Mouse (Mus musculus) liver, embryonic 13.5 days (tissue): ENCODE results near the gene Srpk2. TPM values are rescaled to one million over a fixed set of nuclear protein-coding genes. Genes with fewer than 3 reads are reported as not detected.
"Not testable (repeated sequence)": the region's sequence is repeated elsewhere in the genome, so short reads cannot be mapped to it uniquely, and the experiment has no call there.

ENCODE experiments used
- ATAC-seq: fragments of 200-750 bp; cut with Nextera tagmentation; 2 replicates; pipeline ENCODE4 v1.8.0; 2017; ENCODE audit warnings: low read depth, mild to moderate bottlenecking, moderate number of reproducible peaks, moderate library complexity
- DNase-seq: peaks from one replicate; pipeline ENCODE4 v3.0.0; 2022
- H3K27ac ChIP-seq: fragments of 300-500 bp; sonication (generic); 2 replicates; pipeline ENCODE4 v1.5.1; 2015; ENCODE audit warnings: moderate library complexity, mild to moderate bottlenecking, inconsistent platforms
- H3K27me3 ChIP-seq: fragments of 300-500 bp; sonication (generic); 2 replicates; pipeline ENCODE4 v1.6.1; 2015; ENCODE audit warnings: mild to moderate bottlenecking, inconsistent platforms
- H3K36me3 ChIP-seq: fragments of 300-500 bp; sonication (generic); 2 replicates; pipeline ENCODE4 v1.6.1; 2015; ENCODE audit warnings: mild to moderate bottlenecking, inconsistent platforms
- H3K4me1 ChIP-seq: fragments of 300-500 bp; sonication (generic); replicated peaks from 2 replicates; pipeline ENCODE4 v1.6.1; 2015; ENCODE audit warnings: inconsistent platforms
- H3K4me2 ChIP-seq: fragments of 300-500 bp; sonication (generic); 2 replicates; pipeline ENCODE4 v1.6.1; 2015; ENCODE audit warnings: inconsistent platforms, mild to moderate bottlenecking, moderate library complexity
- H3K4me3 ChIP-seq: fragments of 300-500 bp; sonication (generic); replicated peaks from 2 replicates; pipeline ENCODE4 v1.5.1; 2015; ENCODE audit warnings: mild to moderate bottlenecking, inconsistent platforms
- H3K9ac ChIP-seq: fragments of 300-500 bp; sonication (generic); 2 replicates; pipeline ENCODE4 v1.6.1; 2015; ENCODE audit warnings: mild to moderate bottlenecking, inconsistent platforms
- H3K9me3 ChIP-seq: fragments of 300-500 bp; sonication (generic); replicated peaks from 2 replicates; pipeline ENCODE4 v1.6.1; 2016; ENCODE audit warnings: inconsistent platforms
- WGBS: fragments of 180-500 bp; shearing (Covaris S2); methylation state at CpG from one replicate; pipeline ENCODE4 v1.1.7; 2015; ENCODE audit not compliant: insufficient replicate concordance; 5-methylcytosine and 5-hydroxymethylcytosine counted together
- polyA plus RNA-seq: library from polyadenylated mRNA; unstranded; fragments of >200 nt; fragmentation: Nextera tagmentation; extraction: Ambion mirVana; gene quantifications from 2 replicates; pipeline ENCODE4 v1.2.1, GENCODE M21; 2015

Srpk2 gene
- polyA plus RNA-seq, 1 experiment from 2014 or later = 7.8 TPM

DNA sequence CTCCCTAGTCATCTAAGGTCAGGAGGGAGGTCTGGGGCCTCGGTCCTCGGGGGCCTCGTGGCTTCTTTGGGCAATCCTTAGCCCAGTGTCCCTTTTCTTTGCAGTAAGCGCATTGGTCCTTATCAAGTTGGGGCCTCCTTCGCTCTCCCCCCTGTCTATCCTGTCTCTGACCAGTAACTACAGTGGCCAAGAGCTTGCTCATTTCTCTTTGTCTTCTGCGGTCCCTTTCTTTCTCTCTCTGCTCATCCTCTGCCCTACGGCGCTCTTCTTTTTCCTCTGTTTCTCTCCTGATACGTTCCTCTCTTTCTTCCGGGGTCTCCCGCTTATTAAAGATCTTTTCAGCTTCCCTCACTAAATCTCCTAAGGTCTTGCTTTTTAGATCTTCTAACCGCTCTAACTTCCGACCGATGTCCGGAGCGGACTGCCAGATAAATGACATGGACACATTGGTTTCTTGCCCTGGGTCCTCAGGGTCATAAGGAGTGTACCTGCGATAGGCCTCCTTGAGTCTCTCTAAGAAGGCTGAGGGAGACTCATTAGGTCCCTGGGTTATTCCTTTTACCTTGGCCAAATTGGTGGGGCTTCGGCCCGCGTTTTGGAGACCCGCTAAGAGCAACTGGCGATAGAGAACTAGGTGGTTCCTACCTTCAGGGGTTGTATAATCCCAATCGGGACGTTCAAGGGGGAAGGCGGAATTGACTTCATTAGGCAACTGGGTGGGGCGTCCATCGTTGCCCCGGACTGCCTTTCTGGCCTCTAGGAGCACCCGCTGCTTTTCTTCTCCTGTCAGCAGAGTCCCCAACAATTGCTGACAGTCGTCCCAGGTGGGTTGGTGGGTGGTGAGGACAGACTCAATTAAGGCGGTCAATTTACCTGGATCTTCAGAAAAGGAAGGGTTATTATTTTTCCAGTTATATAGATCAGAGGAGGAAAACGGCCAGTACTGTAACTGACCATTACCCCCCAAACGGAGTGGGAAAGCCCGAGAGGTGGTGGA lies 22.5 kb upstream of the Srpk2 start:
- not testable (repeated sequence) for H3K9ac ChIP-seq, H3K4me1 ChIP-seq, H3K4me3 ChIP-seq, DNase-seq, H3K27ac ChIP-seq, H3K27me3 ChIP-seq, ATAC-seq, H3K4me2 ChIP-seq
- Histone ChIP-seq H3K36me3 (peaks cover 83% of the 10 kb centered on the region), H3K9me3 (peaks cover 50% of the 10 kb centered on the region)
- WGBS = 89% methylated on average over 32 of the region's 34 CpGs

DNA sequence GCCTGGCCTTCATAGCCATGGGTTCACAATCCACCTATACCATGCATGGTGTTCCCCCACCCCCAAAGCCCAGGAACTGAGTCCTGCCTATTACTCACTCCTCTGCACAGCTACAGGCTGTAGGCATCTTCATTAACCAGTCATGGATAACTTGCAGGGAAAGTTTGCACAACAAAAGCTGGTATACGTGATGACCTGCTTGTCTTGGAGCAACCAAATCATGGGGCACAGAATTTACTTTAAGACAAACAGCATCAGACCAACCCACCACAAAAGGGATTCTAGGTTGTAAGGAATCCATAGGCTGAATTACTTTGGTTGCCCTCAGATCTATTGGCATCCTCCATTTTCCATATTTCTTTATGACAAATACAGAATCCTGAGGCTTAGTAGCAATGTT lies 13.0 kb upstream of the Srpk2 start:
- H3K4me3 ChIP-seq = no peak overlapping the region
- ATAC-seq (no peak), DNase-seq (no peak)
- H3K9me3 ChIP-seq = peaks cover 14% of the 10 kb centered on the region; the same call in 1 of the 2 replicates
- H3K4me2 ChIP-seq = no peak overlapping the region
- H3K36me3 ChIP-seq = peaks cover 44% of the 10 kb centered on the region
- no peaks in the 10 kb centered on the region for H3K27me3 ChIP-seq
- H3K9ac ChIP-seq = no peak overlapping the region
- H3K4me1 ChIP-seq = no peaks in the 10 kb centered on the region
- 89% methylated on average over 1 of the region's 1 CpGs for WGBS
- no peak overlapping the region for H3K27ac ChIP-seq

GRCm38 (mm10) chr5:23683431-23683830 lies 986 bp downstream of the Srpk2 start:
- DNase-seq (no peak), ATAC-seq (no peak)
- Histone ChIP-seq H3K36me3 (no peaks in the 10 kb centered on the region), H3K4me1 (no peaks in the 10 kb centered on the region), H3K27me3 (no peaks in the 10 kb centered on the region), H3K27ac (no peak overlapping the region), H3K4me2 (no peak overlapping the region), H3K9me3 (no peaks in the 10 kb centered on the region), H3K9ac (no peak overlapping the region), H3K4me3 (no peak overlapping the region)
- WGBS = 52% methylated on average over 4 of the region's 4 CpGs

- Histone ChIP-seq H3K36me3 (no peaks in the 10 kb centered on the region), H3K4me3 (no peak overlapping the region), H3K27me3 (peaks cover 35% of the 10 kb centered on the region), H3K4me1 (peaks cover 11% of the 10 kb centered on the region; the same call in 1 of the 2 replicates), H3K4me2 (no peak overlapping the region), H3K9ac (no peak overlapping the region), H3K27ac (no peak overlapping the region), H3K9me3 (no peaks in the 10 kb centered on the region)
- ATAC-seq = no peak
- DNase-seq = no peak
- WGBS = 47% methylated on average over 3 of the region's 3 CpGs
Observed at GRCm38 (mm10) chr5:23679006-23679405, 5.4 kb downstream of the Srpk2 start.

DNA sequence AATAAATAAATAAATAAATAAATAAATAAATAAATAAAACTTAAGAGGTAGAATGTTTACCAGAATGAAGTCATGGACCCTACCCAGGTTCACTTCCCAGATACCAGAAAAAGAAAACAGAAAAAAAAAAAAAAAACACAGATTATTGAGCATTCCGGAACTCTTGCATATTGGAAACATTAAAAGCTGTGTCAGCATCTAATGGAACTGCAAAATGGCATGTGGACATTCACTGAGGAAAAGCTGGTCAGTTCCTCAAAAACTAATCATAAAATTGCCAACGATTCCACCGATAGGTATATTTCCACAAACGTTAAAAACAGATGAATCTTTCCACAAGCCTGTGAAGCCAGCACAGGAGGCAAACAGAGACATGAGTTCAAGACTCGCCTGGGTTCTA lies 6.5 kb downstream of the Srpk2 start:
- Histone ChIP-seq H3K4me1 (peaks cover 11% of the 10 kb centered on the region; the same call in 1 of the 2 replicates), H3K36me3 (no peaks in the 10 kb centered on the region), H3K27me3 (peaks cover 45% of the 10 kb centered on the region), H3K27ac (no peak overlapping the region), H3K9me3 (no peaks in the 10 kb centered on the region), H3K9ac (no peak overlapping the region), H3K4me3 (no peak overlapping the region), H3K4me2 (no peak overlapping the region)
- 75% methylated on average over 5 of the region's 5 CpGs for WGBS
- no peak for ATAC-seq
- no peak for DNase-seq

DNA sequence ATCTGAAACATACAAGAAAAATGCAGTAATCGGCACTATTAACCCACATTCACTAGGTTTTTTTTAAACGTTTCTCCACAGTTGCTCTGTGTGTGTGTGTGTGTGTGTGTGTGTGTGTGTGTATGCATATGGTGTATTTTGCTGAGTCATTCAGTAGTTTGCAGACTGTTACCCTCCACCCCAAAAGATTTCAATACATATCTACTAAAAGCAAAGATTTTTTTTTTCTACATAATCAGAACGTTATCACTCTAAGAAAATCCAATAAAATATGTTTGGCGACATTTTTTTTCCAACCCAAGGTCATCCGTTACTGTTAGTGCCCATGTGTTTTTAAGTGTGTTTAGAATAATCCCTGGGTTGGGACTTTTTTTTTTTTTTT lies 7.4 kb downstream of the Srpk2 start:
- no peaks in the 10 kb centered on the region for H3K9me3 ChIP-seq
- H3K9ac ChIP-seq = no peak overlapping the region
- no peak overlapping the region for H3K4me2 ChIP-seq
- WGBS = 61% methylated on average over 5 of the region's 5 CpGs
- no peak overlapping the region for H3K27ac ChIP-seq
- H3K4me1 ChIP-seq = peaks cover 11% of the 10 kb centered on the region; the same call in 1 of the 2 replicates
- ATAC-seq (no peak), DNase-seq (no peak)
- H3K36me3 ChIP-seq = no peaks in the 10 kb centered on the region
- peaks cover 45% of the 10 kb centered on the region for H3K27me3 ChIP-seq
- no peak overlapping the region for H3K4me3 ChIP-seq

- H3K9ac ChIP-seq = peak overlapping the region; percentile 69
- H3K36me3 ChIP-seq = no peaks in the 10 kb centered on the region
- peak overlapping the region; percentile 74 for H3K4me3 ChIP-seq
- ATAC-seq (no peak), DNase-seq (peak; percentile 2)
- no peak overlapping the region for H3K27ac ChIP-seq
- 9% methylated on average over 36 of the region's 41 CpGs for WGBS
- H3K9me3 ChIP-seq = no peaks in the 10 kb centered on the region
- H3K4me1 ChIP-seq = peaks cover 11% of the 10 kb centered on the region; the same call in 1 of the 2 replicates
- peaks cover 45% of the 10 kb centered on the region for H3K27me3 ChIP-seq
- peak overlapping the region; percentile 93 for H3K4me2 ChIP-seq
Observed at GRCm38 (mm10) chr5:23676156-23677071, 8.0 kb downstream of the Srpk2 start.

DNA sequence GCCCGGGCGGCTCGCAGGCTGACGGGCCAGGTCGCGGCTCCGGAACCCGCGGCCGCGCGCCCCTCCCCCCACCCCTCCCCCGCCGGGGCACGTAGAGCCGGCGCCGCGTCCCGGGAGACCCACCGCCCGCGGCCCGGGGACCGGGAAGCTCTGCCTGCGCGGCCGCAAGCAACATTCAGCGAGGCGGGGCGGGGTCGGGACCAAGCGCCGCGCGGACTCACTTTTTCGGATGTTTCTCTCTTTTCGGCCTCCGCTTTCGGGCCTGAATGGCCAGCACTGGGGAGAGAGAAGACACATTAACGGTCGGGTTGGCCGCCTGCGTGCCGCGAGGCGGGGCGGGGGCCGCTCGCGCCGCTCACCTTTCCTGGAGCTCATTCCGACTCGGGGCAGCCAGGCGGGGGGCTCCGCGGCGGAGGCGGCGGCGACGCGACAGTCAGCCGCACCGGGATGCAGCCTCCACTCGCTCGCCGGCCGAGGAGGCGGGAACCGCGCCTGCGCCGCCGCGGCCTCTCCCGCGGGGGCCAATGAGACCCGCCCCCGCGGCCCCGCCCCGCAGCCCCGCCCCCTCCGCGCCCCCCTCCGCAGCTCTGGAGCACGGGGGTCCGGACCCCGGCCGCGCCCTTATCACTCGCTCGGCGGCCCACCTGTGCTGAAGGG lies 8.8 kb downstream of the Srpk2 start:
- Histone ChIP-seq H3K9ac (peak overlapping the region; percentile 69), H3K27me3 (peaks cover 45% of the 10 kb centered on the region), H3K27ac (no peak overlapping the region), H3K4me1 (peaks cover 11% of the 10 kb centered on the region; the same call in 1 of the 2 replicates), H3K36me3 (no peaks in the 10 kb centered on the region), H3K4me2 (peak overlapping the region; percentile 93), H3K4me3 (peak overlapping the region; percentile 74), H3K9me3 (no peaks in the 10 kb centered on the region)
- WGBS = 1% methylated on average over 85 of the region's 95 CpGs
- peak; percentile 15 for DNase-seq
- ATAC-seq = peak; percentile 68

- peak overlapping the region; percentile 74 for H3K4me3 ChIP-seq
- H3K4me1 ChIP-seq = peaks cover 11% of the 10 kb centered on the region; the same call in 1 of the 2 replicates
- H3K9me3 ChIP-seq = no peaks in the 10 kb centered on the region
- ATAC-seq (peak; percentile 57), DNase-seq (peak; percentile 17)
- whole genome bisulfite sequencing = under 1% methylated on average over 61 of the region's 61 CpGs
- peak overlapping the region; percentile 93 for H3K4me2 ChIP-seq
- no peak overlapping the region for H3K27ac ChIP-seq
- H3K9ac ChIP-seq = peak overlapping the region; percentile 69
- no peaks in the 10 kb centered on the region for H3K36me3 ChIP-seq
- peaks cover 45% of the 10 kb centered on the region for H3K27me3 ChIP-seq
Observed at GRCm38 (mm10) chr5:23674829-23675498, 9.5 kb downstream of the Srpk2 start.

DNA sequence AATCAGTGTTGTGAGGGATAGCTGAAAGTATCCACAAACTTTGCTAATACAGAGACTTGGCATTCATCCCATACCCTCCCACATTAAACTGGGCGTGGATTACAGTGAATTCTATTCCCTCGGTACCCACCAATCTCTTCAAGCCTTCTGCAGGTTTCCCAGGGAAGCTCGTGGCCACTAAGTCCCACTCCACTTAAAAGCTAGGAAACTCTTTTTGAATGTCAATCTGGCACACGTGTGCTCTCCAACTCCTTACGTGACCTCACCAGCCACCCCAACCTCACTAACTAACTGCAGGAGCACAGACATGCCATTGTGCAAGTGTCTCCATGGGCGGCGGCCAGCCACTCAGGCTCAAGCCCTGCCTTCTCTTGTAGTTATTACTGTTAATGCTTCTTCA lies 12.3 kb downstream of the Srpk2 start:
- WGBS = 66% methylated on average over 7 of the region's 7 CpGs
- DNase-seq = no peak

More for the DNA sequence above, 12.3 kb downstream of the Srpk2 start:
- Histone ChIP-seq H3K9me3 (no peaks in the 10 kb centered on the region), H3K4me2 (no peak overlapping the region), H3K9ac (no peak overlapping the region), H3K36me3 (no peaks in the 10 kb centered on the region), H3K4me3 (no peak overlapping the region), H3K4me1 (peaks cover 11% of the 10 kb centered on the region; the same call in 1 of the 2 replicates), H3K27me3 (peaks cover 38% of the 10 kb centered on the region), H3K27ac (no peak overlapping the region)
- ATAC-seq = no peak
